Mouse (Mus musculus) lung, postnatal 0 days (tissue): ENCODE measurements around the gene Igdcc4.

Experiments
- CTCF ChIP-seq: IDR thresholded peaks from 2 replicates; pipeline ENCODE4 v1.5.1; 2016; ENCODE audit warnings: antibody characterized with exemption, mild to moderate bottlenecking
- EP300 ChIP-seq: IDR thresholded peaks from 2 replicates; pipeline ENCODE4 v1.6.1; 2016; ENCODE audit warnings: antibody characterized with exemption, mild to moderate bottlenecking, control low read depth

DNA sequence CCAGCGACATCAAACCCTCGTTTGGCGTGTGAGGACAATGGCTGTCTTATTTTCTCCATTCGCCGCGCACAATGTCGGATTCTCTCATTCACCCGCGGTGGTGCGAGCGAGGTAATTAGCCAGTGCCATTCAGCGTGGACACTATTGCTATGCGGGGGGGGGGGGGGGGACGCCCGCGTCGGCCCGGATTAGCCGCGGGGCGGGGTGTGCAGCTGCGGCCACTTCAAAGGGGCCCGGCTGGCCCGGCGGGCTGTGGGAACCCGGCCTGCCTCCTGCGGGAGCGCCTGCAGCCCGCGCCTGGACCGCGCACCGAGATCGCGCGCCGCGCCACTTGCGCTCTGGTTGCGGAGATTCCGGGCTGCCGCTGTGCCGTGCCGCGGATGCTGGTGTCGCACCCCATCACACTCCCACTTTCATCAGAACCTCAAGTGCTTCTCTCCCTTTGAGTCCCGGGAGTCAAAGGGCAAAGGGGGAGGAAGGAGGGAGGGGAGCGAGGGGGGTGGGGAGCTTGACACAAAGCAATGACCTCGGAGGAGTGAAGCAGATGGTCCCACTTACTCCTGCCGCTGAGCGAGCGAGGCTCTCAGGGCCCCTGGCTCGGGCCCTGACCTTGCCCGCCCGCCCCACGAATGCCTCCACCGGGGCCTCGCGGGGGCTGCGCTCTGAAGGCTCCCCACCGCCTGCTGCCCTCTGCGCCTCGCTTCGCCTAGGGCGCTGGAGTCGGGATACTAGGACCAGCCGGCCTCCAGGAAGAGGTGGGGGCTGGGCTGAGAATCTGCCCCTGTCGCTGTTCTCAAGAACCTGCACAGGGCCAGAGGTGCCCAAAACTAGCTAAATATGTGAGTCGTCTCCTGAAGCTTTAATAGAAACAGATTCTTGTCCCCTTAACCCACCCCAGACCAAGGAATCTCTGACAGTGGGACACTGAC lies 61.7 kb downstream of the Igdcc4 start:
- TF ChIP-seq CTCF, result no peak
- TF ChIP-seq EP300, result no peak
